Mouse (Mus musculus): Measurements from ENCODE around the gene Snapc4.

Gene Snapc4

GRCm38 (mm10) chr2:26339204-26339551 lies 41.3 kb downstream of the Snapc4 start:
- DNase-seq (ENCODE audit: low read depth) = no peak

- no peak for DNase-seq (ENCODE audit: low read depth)
Measured at GRCm38 (mm10) chr2:26338302-26339203, 41.9 kb downstream of the Snapc4 start.

GRCm38 (mm10) chr2:26330702-26331101 lies 49.8 kb downstream of the Snapc4 start:
- DNase-seq (ENCODE audit: low read depth) = no peak

- DNase-seq (ENCODE audit: low read depth) = no peak
Measured at GRCm38 (mm10) chr2:26330056-26330468, 50.4 kb downstream of the Snapc4 start.

GRCm38 (mm10) chr2:26329402-26329801 lies 51.1 kb downstream of the Snapc4 start:
- no peak for DNase-seq (ENCODE audit: low read depth)

GRCm38 (mm10) chr2:26327852-26328251 lies 52.6 kb downstream of the Snapc4 start:
- DNase-seq (ENCODE audit: low read depth) = peak; percentile 68

- DNase-seq (ENCODE audit: low read depth) = peak; percentile 85
Measured at GRCm38 (mm10) chr2:26325386-26326181, 54.9 kb downstream of the Snapc4 start.

GRCm38 (mm10) chr2:26324917-26325316 lies 55.5 kb downstream of the Snapc4 start:
- peak; percentile 61 for DNase-seq (ENCODE audit: low read depth)

GRCm38 (mm10) chr2:26323589-26324325 lies 56.7 kb downstream of the Snapc4 start:
- no peak for DNase-seq (ENCODE audit: low read depth)

GRCm38 (mm10) chr2:26320245-26321185 lies 59.9 kb downstream of the Snapc4 start:
- no peak for DNase-seq (ENCODE audit: low read depth)

GRCm38 (mm10) chr2:26319519-26320244 lies 60.8 kb downstream of the Snapc4 start:
- no peak for DNase-seq (ENCODE audit: low read depth)

- DNase-seq (ENCODE audit: low read depth) = no peak
Measured at GRCm38 (mm10) chr2:26319109-26319508, 61.3 kb downstream of the Snapc4 start.

- no peak for DNase-seq (ENCODE audit: low read depth)
Measured at GRCm38 (mm10) chr2:26317991-26318672, 62.3 kb downstream of the Snapc4 start.

GRCm38 (mm10) chr2:26317371-26317770 lies 63.1 kb downstream of the Snapc4 start:
- DNase-seq (ENCODE audit: low read depth) = no peak

GRCm38 (mm10) chr2:26316576-26317246 lies 63.7 kb downstream of the Snapc4 start:
- DNase-seq (ENCODE audit: low read depth) = peak; percentile 81

- DNase-seq (ENCODE audit: low read depth) = no peak
Measured at GRCm38 (mm10) chr2:26315925-26316311, 64.5 kb downstream of the Snapc4 start.

GRCm38 (mm10) chr2:26315072-26315924 lies 65.2 kb downstream of the Snapc4 start, which contains the start of gene Gpsm1:
Gpsm1 (plus strand) TSS chr2:26315515.
- DNase-seq (ENCODE audit: low read depth) = peak; percentile 83
